Mouse (Mus musculus) G1E (cell line): ENCODE results near the gene Prr11. TPM values are rescaled to one million over a fixed set of nuclear protein-coding genes. Genes with fewer than 3 reads are reported as not detected.
A peak's percentile ranks its signal among the peaks of the same experiment; 100 is the strongest.

Source experiments
- ATAC-seq: 2 replicates; pipeline ENCODE4 v1.8.0; 2016; ENCODE audit warnings: mild to moderate bottlenecking; ENCODE audit not compliant: insufficient number of reproducible peaks, poor library complexity, low FRiP score, severe bottlenecking; ENCODE audit errors: extremely low read depth
- DNase-seq: peaks from one replicate; pipeline ENCODE4 v3.0.0; 2012; ENCODE audit warnings: low spot score
- H3K27me3 ChIP-seq: 2 replicates; pipeline ENCODE4 v1.6.1; 2012; ENCODE audit warnings: mild to moderate bottlenecking, low read length, inconsistent platforms; ENCODE audit not compliant: insufficient read depth
- H3K36me3 ChIP-seq: replicated peaks from 2 replicates; pipeline ENCODE3; 2012; ENCODE audit warnings: mild to moderate bottlenecking, inconsistent platforms
- H3K4me1 ChIP-seq: 2 replicates; pipeline ENCODE4 v1.6.1; 2012; ENCODE audit warnings: low read depth, low read length, inconsistent platforms, mixed read lengths; ENCODE audit not compliant: insufficient read depth
- H3K4me3 ChIP-seq: 2 replicates; pipeline ENCODE4 v1.5.1; 2012; ENCODE audit warnings: low read depth, mild to moderate bottlenecking, inconsistent platforms, low read length, moderate library complexity, mixed read lengths
- H3K9me3 ChIP-seq: replicated peaks from 2 replicates; pipeline ENCODE4 v1.6.1; 2012; ENCODE audit warnings: inconsistent platforms
- CTCF ChIP-seq: IDR thresholded peaks from 2 replicates; pipeline ENCODE4 v1.5.1; 2012; ENCODE audit warnings: low read depth, low read length, inconsistent platforms, mixed read lengths
- GATA1 ChIP-seq: IDR thresholded peaks from 2 replicates; pipeline ENCODE4 v1.6.1; 2012; ENCODE audit warnings: borderline replicate concordance, low read length, inconsistent platforms, mixed read lengths
- GATA2 ChIP-seq: IDR thresholded peaks from 2 replicates; pipeline ENCODE4 v1.6.1; 2012; ENCODE audit warnings: low read depth, low read length, inconsistent platforms, borderline replicate concordance
- POLR2AphosphoS5 ChIP-seq: IDR thresholded peaks from 2 replicates; pipeline ENCODE4 v1.6.1; 2012; ENCODE audit warnings: low read depth, low read length, inconsistent platforms; ENCODE audit not compliant: insufficient replicate concordance
- TAL1 ChIP-seq: conservative IDR thresholded peaks from 2 replicates; pipeline ENCODE4 v1.6.1; 2012; ENCODE audit warnings: low read depth, low read length, inconsistent platforms, mixed read lengths
- polyA plus RNA-seq: library from polyadenylated mRNA; stranded (reverse); fragments of >175 nt; gene quantifications from 2 replicates; pipeline ENCODE4 v1.2.3, GENCODE M21; 2012
- total RNA-seq, 2 experiments: library from RNA; stranded (forward) in 1 of 2; stranded (reverse) in 1 of 2; fragments of 200-1000 nt in 1 of 2; fragments of >200 nt in 1 of 2; fragmentation: Nextera tagmentation in 1 of 2; gene quantifications; 2 replicates each; pipeline ENCODE4 v1.2.3; 2014 to 2017

Gene Prr11
- total and polyA plus RNA-seq, 3 experiments = 1.2 to 75.6 (median 9.1) TPM

GRCm38 (mm10) chr11:87086290-87086984 lies 22.1 kb downstream of the Prr11 start, which contains the start of gene Smg8:
Gene Smg8 (minus strand): TSS chr11:87086774.
- Histone ChIP-seq H3K27me3 (no peaks in the 10 kb centered on the region), H3K4me1 (peaks cover 36% of the 10 kb centered on the region), H3K9me3 (no peaks in the 10 kb centered on the region), H3K4me3 (peak within 1 kb of the TSS; percentile 95), H3K36me3 (peaks cover 60% of the 10 kb centered on the region)
- ATAC-seq (peak; percentile 85), DNase-seq (peak; percentile 94)
- TF ChIP-seq GATA2 (no peak), TAL1 (no peak), GATA1 (no peak), CTCF (no peak), POLR2AphosphoS5 (no peak)

- H3K9me3 ChIP-seq = no peaks in the 10 kb centered on the region
- no peaks in the 10 kb centered on the region for H3K27me3 ChIP-seq
- H3K36me3 ChIP-seq = peaks cover 60% of the 10 kb centered on the region
- no peak for ATAC-seq
- no peak for DNase-seq
- TF ChIP-seq TAL1 (no peak), POLR2AphosphoS5 (no peak), CTCF (no peak), GATA2 (no peak), GATA1 (no peak)
- peak overlapping the region; percentile 95 for H3K4me3 ChIP-seq
- peaks cover 38% of the 10 kb centered on the region for H3K4me1 ChIP-seq
Measured at GRCm38 (mm10) chr11:87085461-87085860, 23.0 kb downstream of the Prr11 start.

GRCm38 (mm10) chr11:87083712-87084111 lies 24.8 kb downstream of the Prr11 start:
- no peak for ATAC-seq
- Histone ChIP-seq H3K9me3 (no peaks in the 10 kb centered on the region), H3K4me1 (peaks cover 45% of the 10 kb centered on the region), H3K27me3 (no peaks in the 10 kb centered on the region), H3K36me3 (peaks cover 67% of the 10 kb centered on the region), H3K4me3 (no peak overlapping the region; the same call in 1 of the 2 replicates)
- DNase-seq = no peak
- no peak for TF ChIP-seq GATA2
- TF ChIP-seq POLR2AphosphoS5 = no peak
- TF ChIP-seq CTCF = no peak
- TF ChIP-seq TAL1 = no peak
- no peak for TF ChIP-seq GATA1

- H3K9me3 ChIP-seq = no peaks in the 10 kb centered on the region
- TF ChIP-seq TAL1 (no peak), GATA2 (no peak), CTCF (no peak), GATA1 (no peak), POLR2AphosphoS5 (no peak)
- H3K4me3 ChIP-seq = peak within 1 kb of the TSS; percentile 71
- DNase-seq = peak; percentile 81
- peaks cover 19% of the 10 kb centered on the region for H3K4me1 ChIP-seq
- peaks cover 8% of the 10 kb centered on the region for H3K27me3 ChIP-seq
- ATAC-seq = no peak; the same call in 1 of the 2 replicates
- H3K36me3 ChIP-seq = peaks cover 26% of the 10 kb centered on the region
Measured at GRCm38 (mm10) chr11:87073866-87074440, 34.6 kb downstream of the Prr11 start, which contains the start of gene Gdpd1. Gene Gdpd1 (minus strand): TSS chr11:87074062.

- Histone ChIP-seq H3K9me3 (no peaks in the 10 kb centered on the region), H3K4me3 (peak overlapping the region; percentile 71), H3K4me1 (peaks cover 19% of the 10 kb centered on the region), H3K27me3 (peaks cover 8% of the 10 kb centered on the region), H3K36me3 (peaks cover 22% of the 10 kb centered on the region)
- DNase-seq (peak; percentile 36), ATAC-seq (no peak)
- no peak for TF ChIP-seq GATA1
- no peak for TF ChIP-seq CTCF
Measured at GRCm38 (mm10) chr11:87073343-87073865, 35.1 kb downstream of the Prr11 start.

- DNase-seq = no peak
- ATAC-seq = no peak
- Histone ChIP-seq H3K36me3 (no peaks in the 10 kb centered on the region), H3K4me3 (no peak overlapping the region), H3K9me3 (no peaks in the 10 kb centered on the region), H3K4me1 (no peaks in the 10 kb centered on the region), H3K27me3 (peaks cover 4% of the 10 kb centered on the region; the same call in 1 of the 2 replicates)
- TF ChIP-seq POLR2AphosphoS5 (no peak), GATA1 (no peak), GATA2 (no peak), TAL1 (no peak), CTCF (no peak)
Measured at GRCm38 (mm10) chr11:87062087-87062486, 46.4 kb downstream of the Prr11 start.
